Mouse (Mus musculus) C2C12 (cell line): ENCODE data around the gene Gmfb. TPM values are rescaled to one million over a fixed set of nuclear protein-coding genes. Genes with fewer than 3 reads are reported as not detected.
"Not testable (repeated sequence)": the region's sequence is repeated elsewhere in the genome, so short reads cannot be mapped to it uniquely, and the experiment has no call there.

Experiments used
- H3K27me3 ChIP-seq: one replicate; pipeline ENCODE4 v1.6.1; 2011; ENCODE audit not compliant: control insufficient read depth, insufficient read depth, insufficient read length
- H3K36me3 ChIP-seq: one replicate; pipeline ENCODE4 v1.6.1; 2011; ENCODE audit not compliant: control insufficient read depth, insufficient read depth
- H3K4me3 ChIP-seq: one replicate; pipeline ENCODE4 v1.5.1; 2011; ENCODE audit warnings: mild to moderate bottlenecking, control low read depth; ENCODE audit not compliant: poor library complexity, insufficient read depth, severe bottlenecking
- H3K79me2 ChIP-seq: one replicate; pipeline ENCODE4 v1.6.1; 2011; ENCODE audit not compliant: control insufficient read depth, insufficient read depth
- H3K79me3 ChIP-seq: one replicate; pipeline ENCODE4 v1.6.1; 2011; ENCODE audit warnings: low read depth, control low read depth
- H3ac ChIP-seq: one replicate; pipeline ENCODE3; 2011; ENCODE audit warnings: low read depth; ENCODE audit not compliant: control insufficient read depth, insufficient read length
- CEBPB ChIP-seq: IDR thresholded peaks from one replicate; pipeline ENCODE4 v1.6.1; 2011; ENCODE audit warnings: low read depth, mild to moderate bottlenecking, control low read depth, moderate library complexity
- CTCF ChIP-seq: IDR thresholded peaks from one replicate; pipeline ENCODE4 v1.5.1; 2011; ENCODE audit not compliant: control insufficient read depth, insufficient read depth, insufficient read length
- FOSL1 ChIP-seq: IDR thresholded peaks from one replicate; pipeline ENCODE4 v1.8.0; 2011; ENCODE audit warnings: mild to moderate bottlenecking, low read length; ENCODE audit not compliant: poor library complexity, insufficient read depth, severe bottlenecking
- MAX ChIP-seq: IDR thresholded peaks from one replicate; pipeline ENCODE4 v1.6.1; 2011; ENCODE audit warnings: mild to moderate bottlenecking, control low read depth
- MYOD1 ChIP-seq: IDR thresholded peaks from one replicate; pipeline ENCODE4 v1.6.1; 2011; ENCODE audit warnings: low read depth; ENCODE audit not compliant: control insufficient read depth, insufficient read length
- MYOG ChIP-seq: IDR thresholded peaks from one replicate; pipeline ENCODE4 v1.6.1; 2011; ENCODE audit not compliant: control insufficient read depth, insufficient read length; ENCODE audit errors: extremely low read depth
- USF1 ChIP-seq: IDR thresholded peaks from one replicate; pipeline ENCODE4 v1.6.1; 2011; ENCODE audit warnings: low read depth, mild to moderate bottlenecking, control low read depth, moderate library complexity
- polyA plus RNA-seq: library from polyadenylated mRNA; unstranded; fragments of >200 nt; fragmentation: generic; extraction: Trizol; gene quantifications from one replicate; pipeline ENCODE4 v1.2.1, GENCODE M21; 2012; ENCODE audit warnings: missing spikeins

Gmfb gene
- polyA plus RNA-seq, 1 experiment = 19.4 TPM

- Histone ChIP-seq H3ac (no peak overlapping the region), H3K36me3 (no peaks in the 10 kb centered on the region), H3K79me3 (peaks cover 25% of the 10 kb centered on the region), H3K27me3 (no peaks in the 10 kb centered on the region), H3K79me2 (peaks cover 30% of the 10 kb centered on the region), H3K4me3 (no peak overlapping the region)
- TF ChIP-seq MYOD1 (no peak), MAX (no peak), USF1 (no peak), CEBPB (no peak)
Measured at GRCm38 (mm10) chr14:46823996-46824395, 2.0 kb upstream of the Gmfb start.

- no peaks in the 10 kb centered on the region for H3K27me3 ChIP-seq
- peaks cover 11% of the 10 kb centered on the region for H3K36me3 ChIP-seq
- H3K79me3 ChIP-seq = peaks cover 47% of the 10 kb centered on the region
- TF ChIP-seq USF1 = peak; percentile 52
- no peak for TF ChIP-seq CEBPB
- TF ChIP-seq MYOG = no peak
- no peak for TF ChIP-seq FOSL1
- H3ac ChIP-seq = peak overlapping the region; percentile 99
- peak overlapping the region; percentile 87 for H3K4me3 ChIP-seq
- H3K79me2 ChIP-seq = peaks cover 56% of the 10 kb centered on the region
Measured at GRCm38 (mm10) chr14:46821271-46821872, 670 bp downstream of the Gmfb start.

- not testable (repeated sequence) for H3K27me3 ChIP-seq, H3K4me3 ChIP-seq, H3ac ChIP-seq
- peaks cover 20% of the 10 kb centered on the region for H3K36me3 ChIP-seq
- H3K79me3 ChIP-seq = peaks cover 58% of the 10 kb centered on the region
- H3K79me2 ChIP-seq = peaks cover 70% of the 10 kb centered on the region
Measured at GRCm38 (mm10) chr14:46819961-46820360, 2.1 kb downstream of the Gmfb start.

- H3K79me3 ChIP-seq = peaks cover 63% of the 10 kb centered on the region
- TF ChIP-seq FOSL1 = no peak
- TF ChIP-seq MYOG = no peak
- no peak for TF ChIP-seq MYOD1
- peaks cover 82% of the 10 kb centered on the region for H3K79me2 ChIP-seq
- H3K4me3 ChIP-seq = no peak overlapping the region
- H3ac ChIP-seq = no peak overlapping the region
- H3K27me3 ChIP-seq = no peaks in the 10 kb centered on the region
- H3K36me3 ChIP-seq = peaks cover 30% of the 10 kb centered on the region
Measured at GRCm38 (mm10) chr14:46818743-46819142, 3.3 kb downstream of the Gmfb start.

GRCm38 (mm10) chr14:46816916-46817622 lies 5.0 kb downstream of the Gmfb start:
- H3K27me3 ChIP-seq = no peaks in the 10 kb centered on the region
- no peak overlapping the region for H3K4me3 ChIP-seq
- H3K79me2 ChIP-seq = peaks cover 99% of the 10 kb centered on the region
- TF ChIP-seq CTCF (no peak), USF1 (no peak), MYOG (no peak), FOSL1 (no peak), MAX (no peak), CEBPB (no peak), MYOD1 (no peak)
- peaks cover 70% of the 10 kb centered on the region for H3K79me3 ChIP-seq
- H3ac ChIP-seq = no peak overlapping the region
- peaks cover 46% of the 10 kb centered on the region for H3K36me3 ChIP-seq

- H3K79me3 ChIP-seq = peaks cover 60% of the 10 kb centered on the region
- TF ChIP-seq MYOD1 (no peak), FOSL1 (no peak), CTCF (no peak)
- no peak overlapping the region for H3K4me3 ChIP-seq
- peaks cover 89% of the 10 kb centered on the region for H3K79me2 ChIP-seq
- no peaks in the 10 kb centered on the region for H3K27me3 ChIP-seq
- H3ac ChIP-seq = no peak overlapping the region
- peaks cover 60% of the 10 kb centered on the region for H3K36me3 ChIP-seq
Measured at GRCm38 (mm10) chr14:46815640-46816039, 6.4 kb downstream of the Gmfb start.

- Histone ChIP-seq H3K27me3 (no peaks in the 10 kb centered on the region), H3K79me3 (no peaks in the 10 kb centered on the region), H3K36me3 (peaks cover 67% of the 10 kb centered on the region), H3ac (no peak overlapping the region), H3K79me2 (peaks cover 12% of the 10 kb centered on the region), H3K4me3 (no peak overlapping the region)
- TF ChIP-seq MYOG (no peak), MAX (no peak), CEBPB (no peak), USF1 (no peak), FOSL1 (no peak), MYOD1 (no peak)
Measured at GRCm38 (mm10) chr14:46807927-46808326, 14.1 kb downstream of the Gmfb start.
